Mouse (Mus musculus) mature B cell (primary cell): ENCODE data around the gene Nkiras1.

ENCODE experiments used
- in situ Hi-C: fragments of 300-500 bp; cut with MboI; formaldehyde crosslinking; loops from 2 replicates; pipeline ENCODE4 v1.14.3; 2019

Nkiras1 gene

DNA sequence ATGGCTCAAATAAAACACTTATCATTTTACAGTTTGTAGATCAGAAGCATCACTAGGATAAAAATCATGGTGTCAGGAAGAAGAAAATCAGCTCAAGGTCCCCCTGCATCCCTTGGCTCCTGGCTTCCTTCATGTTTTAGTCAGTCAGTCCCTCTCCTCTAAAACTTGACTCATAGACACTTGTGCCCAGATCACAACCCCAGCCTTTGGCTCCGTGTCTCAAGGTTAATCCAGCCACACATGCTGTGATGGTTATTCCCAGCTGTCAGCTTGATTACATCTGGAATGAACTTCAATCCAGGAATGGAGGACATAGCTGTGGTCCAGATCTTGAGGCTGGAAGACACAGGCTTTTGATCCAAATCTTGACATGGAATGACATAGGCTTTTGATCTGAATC is 3.6 kb downstream of the Nkiras1 start:
- in situ Hi-C loops = no loop called here

- in situ Hi-C loops = no loop called here
Observed at GRCm38 (mm10) chr14:18280375-18280774, 9.4 kb downstream of the Nkiras1 start.

DNA sequence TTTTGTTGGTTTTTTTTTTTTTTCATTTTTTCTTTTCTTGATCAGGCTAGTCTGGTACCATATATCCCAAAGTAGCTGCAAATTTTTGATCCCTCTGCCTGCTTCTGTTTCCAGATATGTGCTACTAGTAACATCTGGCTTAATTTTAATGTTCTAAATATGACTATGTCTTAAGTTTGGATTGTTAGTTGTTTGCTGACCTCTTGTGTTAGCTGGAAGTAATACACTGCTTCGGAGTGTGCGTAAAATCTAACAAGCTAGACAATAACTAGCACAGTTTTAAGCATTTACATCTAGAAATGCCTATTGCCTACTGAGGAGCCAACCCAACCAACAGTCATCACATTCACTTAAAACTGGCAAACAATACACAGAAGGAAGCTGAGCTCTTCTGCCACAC is 13.6 kb downstream of the Nkiras1 start:
- in situ Hi-C loops = no loop called here

- in situ Hi-C loops = no loop called here
Observed at GRCm38 (mm10) chr14:18285476-18285875, 14.5 kb downstream of the Nkiras1 start.

- in situ Hi-C loops = no loop called here
Observed at GRCm38 (mm10) chr14:18286441-18286840, 15.5 kb downstream of the Nkiras1 start.

GRCm38 (mm10) chr14:18287391-18287790 is 16.5 kb downstream of the Nkiras1 start:
- in situ Hi-C loops = no loop called here

GRCm38 (mm10) chr14:18292111-18292510 is 21.2 kb downstream of the Nkiras1 start:
- in situ Hi-C loops = no loop called here

DNA sequence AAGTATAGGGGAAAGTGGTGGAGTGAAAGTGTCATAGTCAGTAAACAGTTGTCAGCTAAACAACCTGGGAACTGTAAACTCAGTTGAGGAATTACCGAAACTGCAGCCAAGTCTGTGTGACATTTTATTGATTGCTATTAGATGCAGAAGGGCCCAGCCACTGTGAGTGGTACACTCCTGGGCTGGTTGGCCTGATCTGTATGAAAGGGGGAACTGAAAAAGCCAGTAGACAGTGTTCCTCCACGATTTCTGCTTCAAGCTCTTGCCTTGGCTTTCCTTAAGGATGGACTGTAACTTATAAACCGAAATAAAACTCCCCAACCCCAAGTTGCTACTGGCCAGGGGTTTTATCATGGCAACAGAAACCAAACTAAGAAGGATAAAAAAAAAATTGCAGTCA is 21.6 kb downstream of the Nkiras1 start:
- in situ Hi-C loops = no loop called here

GRCm38 (mm10) chr14:18297441-18297840 is 26.5 kb downstream of the Nkiras1 start:
- in situ Hi-C loops = no loop called here

- in situ Hi-C loops = no loop called here
Observed at GRCm38 (mm10) chr14:18298874-18299273, 27.9 kb downstream of the Nkiras1 start.

DNA sequence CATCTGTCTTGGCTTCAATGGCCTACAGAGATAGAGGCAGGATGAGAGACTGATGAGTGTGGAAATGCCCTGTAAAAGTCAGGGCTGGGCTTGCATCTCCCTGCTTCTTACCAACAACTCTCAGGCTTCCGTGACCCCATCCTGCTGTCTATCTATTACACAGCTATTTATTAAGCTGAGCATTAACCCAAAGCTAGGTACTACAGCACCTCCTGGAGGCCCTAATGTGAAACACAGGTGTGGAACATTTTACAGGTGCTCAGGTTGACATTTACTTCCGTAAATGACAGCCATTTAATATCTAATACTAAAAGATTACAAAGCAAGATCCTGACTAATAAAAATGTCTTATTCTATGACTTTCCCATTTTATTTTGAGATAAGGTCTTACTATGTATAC is 29.7 kb downstream of the Nkiras1 start:
- in situ Hi-C loops = no loop called here

DNA sequence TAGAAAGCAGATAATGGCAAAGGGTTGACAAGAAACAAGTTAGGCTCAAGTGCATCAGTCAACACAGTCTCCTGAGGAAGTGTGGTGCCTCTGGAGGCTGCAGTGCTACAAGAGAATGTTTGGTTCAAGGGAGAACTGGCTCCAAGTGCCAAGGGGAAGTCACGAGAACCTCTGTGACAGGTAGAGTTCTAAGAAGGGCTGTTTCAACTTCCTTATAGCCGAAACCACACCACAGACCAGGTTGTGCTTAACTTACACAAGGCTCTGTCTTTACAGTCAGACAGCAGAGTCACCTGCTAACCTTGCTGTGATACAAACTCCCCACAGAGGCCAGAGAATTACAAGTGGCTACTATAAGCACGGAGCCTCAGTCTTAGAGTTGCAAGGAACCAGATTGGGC is 30.7 kb downstream of the Nkiras1 start:
- in situ Hi-C loops = no loop called here

GRCm38 (mm10) chr14:18302750-18303149 is 31.8 kb downstream of the Nkiras1 start:
- in situ Hi-C loops = no loop called here

DNA sequence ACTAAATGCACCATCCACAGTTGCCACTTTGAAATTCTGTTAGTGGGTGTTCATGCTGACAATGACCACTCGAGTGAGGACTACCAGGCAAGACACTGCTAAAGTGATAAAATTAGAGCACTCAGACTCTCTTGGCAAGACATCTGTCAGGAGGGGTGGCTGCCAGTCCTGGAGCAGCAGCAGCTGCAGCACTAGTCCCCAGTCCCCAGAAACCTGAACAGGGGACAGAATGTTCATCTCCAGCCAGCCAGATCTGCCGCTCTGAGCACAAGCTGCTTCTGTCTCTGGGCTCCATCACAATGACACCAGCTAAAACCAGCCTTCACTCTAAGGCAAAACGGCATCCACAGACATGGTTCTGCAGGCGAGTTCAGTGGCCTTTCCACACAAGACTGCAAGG is 32.3 kb downstream of the Nkiras1 start:
- in situ Hi-C loops = no loop called here

DNA sequence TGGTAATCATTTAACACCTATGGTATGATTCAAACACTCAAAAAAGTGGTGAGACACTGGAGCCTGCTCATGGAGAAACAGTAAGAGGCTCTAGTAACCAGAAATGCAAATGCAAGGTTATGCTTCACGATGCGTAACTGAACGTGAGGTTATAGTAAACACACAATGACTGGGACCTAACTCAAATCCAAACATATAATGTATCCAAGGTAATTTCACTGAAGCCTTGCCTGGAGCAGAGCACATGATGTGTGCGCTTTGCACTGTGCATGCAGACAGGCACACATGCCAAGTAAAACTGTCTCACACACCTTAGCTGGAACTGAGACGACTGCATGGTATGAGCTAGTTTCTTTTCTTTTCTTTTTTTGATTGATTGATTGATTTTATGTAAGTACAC is 33.2 kb downstream of the Nkiras1 start:
- in situ Hi-C loops = no loop called here

DNA sequence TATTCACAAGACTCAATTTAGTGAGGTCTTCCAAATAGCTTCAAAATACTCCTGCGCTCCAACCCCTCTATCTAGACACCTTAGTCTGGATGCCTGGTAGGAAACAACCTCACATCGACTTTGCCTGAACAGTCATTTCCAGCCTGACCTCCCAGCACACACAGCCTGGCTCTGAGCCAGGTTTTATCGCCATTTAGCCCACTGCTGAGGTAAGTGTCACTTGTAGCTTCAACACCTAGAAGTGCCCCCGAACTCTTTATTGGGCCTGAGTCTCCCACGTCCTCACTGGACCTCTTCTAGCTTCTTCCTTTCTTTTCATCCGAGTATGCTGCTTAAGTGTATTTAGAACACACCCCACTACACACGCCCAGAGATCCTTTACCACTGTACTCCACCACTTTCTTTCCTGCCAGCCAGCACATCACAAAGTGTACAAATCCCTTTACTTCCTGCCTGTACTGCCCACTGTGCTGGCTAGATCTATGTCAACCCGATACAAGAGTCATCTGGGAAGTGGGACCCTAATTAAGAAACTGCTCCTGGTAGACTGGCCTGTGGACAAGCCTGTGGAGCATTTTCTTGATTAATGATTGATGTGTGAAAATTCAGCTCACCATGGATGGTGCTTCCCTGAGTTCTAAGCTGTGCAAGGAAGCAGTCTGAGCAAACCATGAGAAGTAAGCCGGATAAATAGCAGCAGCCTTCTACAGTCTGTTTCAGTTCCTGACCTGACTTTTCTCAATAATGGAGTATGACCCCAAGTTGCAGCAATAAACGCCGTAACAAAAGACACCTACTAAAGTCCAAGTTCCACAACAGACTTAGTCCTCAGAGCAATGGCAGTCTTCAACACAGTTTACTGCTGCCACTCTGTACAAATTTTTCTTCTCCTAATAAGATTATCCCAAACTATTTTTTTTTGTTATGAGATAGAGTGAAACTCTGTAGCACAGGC is 46.8 kb downstream of the Nkiras1 start:
- in situ Hi-C loops = no loop called here

DNA sequence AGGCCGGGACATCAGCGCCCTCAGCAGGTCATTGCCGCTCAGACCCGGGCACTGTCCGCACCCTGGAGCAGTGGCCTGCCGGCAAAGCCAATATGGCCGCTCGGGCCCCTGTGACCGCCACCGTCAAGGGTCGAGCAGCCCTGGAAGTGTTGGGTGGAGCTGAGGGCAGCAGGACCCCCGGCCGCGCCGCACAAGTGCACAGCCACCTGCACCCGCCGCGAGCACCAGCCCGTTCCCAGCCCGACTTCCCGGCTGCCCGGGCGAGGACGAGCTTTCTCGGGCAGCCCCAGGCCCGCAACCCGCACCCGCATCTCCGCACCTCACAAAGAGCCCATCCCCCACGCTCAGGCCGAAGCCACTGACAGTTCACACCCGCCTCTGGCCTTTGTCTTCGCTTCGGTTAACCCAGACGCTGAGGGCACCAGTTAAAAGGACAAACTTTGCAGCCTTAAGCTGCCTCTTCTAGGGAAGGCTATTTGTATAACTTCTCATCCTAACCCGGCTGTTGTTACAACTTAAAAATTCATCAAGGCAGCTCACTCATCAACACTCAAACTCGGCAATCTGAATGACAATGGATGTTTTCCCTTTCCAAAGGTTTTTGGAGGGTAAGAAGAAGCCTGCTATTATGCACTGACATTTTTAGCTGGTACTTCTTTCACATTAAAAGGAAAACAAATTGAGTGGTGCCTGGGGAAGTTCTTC is 56.2 kb downstream of the Nkiras1 start:
- in situ Hi-C loops = no loop called here

GRCm38 (mm10) chr14:18330789-18331692 is 60.1 kb downstream of the Nkiras1 start:
- in situ Hi-C loops = no loop called here

GRCm38 (mm10) chr14:18331693-18332131 is 60.8 kb downstream of the Nkiras1 start, which contains the start of gene Ube2e1:
Gene Ube2e1 (minus strand): TSS chr14:18331859.
- in situ Hi-C loops = no loop called here
